Mouse (Mus musculus) liver, adult 2 months (tissue): ENCODE data around the gene Srsf10.

Source experiments
- CTCF ChIP-seq: fragments of 200-500 bp; IDR thresholded peaks from 2 replicates; pipeline ENCODE4 v1.5.1; 2011; ENCODE audit warnings: low read depth, low read length, control low read depth
- POLR2A ChIP-seq: fragments of 200-500 bp; IDR thresholded peaks from 2 replicates; pipeline ENCODE4 v1.6.1; 2011; ENCODE audit warnings: low read length, control low read depth; ENCODE audit not compliant: insufficient read depth; ENCODE audit errors: extremely low read depth

GRCm38 (mm10) chr4:135856223-135857091 is 910 bp downstream of the Srsf10 start:
- TF ChIP-seq CTCF (no peak), POLR2A (no peak)
